Mouse (Mus musculus) adrenal gland, postnatal 14 days (tissue): ENCODE results near the gene Gm572. TPM values are rescaled to one million over a fixed set of nuclear protein-coding genes. Genes with fewer than 3 reads are reported as not detected.

Experiments used
- DNase-seq: peaks from one replicate; pipeline ENCODE4 v3.0.0; 2021; ENCODE audit warnings: mixed read lengths
- long read RNA-seq, 2 experiments: library from polyadenylated mRNA; stranded (forward); transcript quantifications; one replicate each; pipeline ENCODE4 v2.0.0; 2021
- total RNA-seq: library from RNA; stranded (reverse); gene quantifications from 2 replicates; pipeline ENCODE4 v1.2.3, GENCODE M21; 2021

Gene Gm572
- total RNA-seq: not detected in 2 replicates
- long read RNA-seq, experiment 1: 0 reads
- long read RNA-seq, experiment 2: 0 reads

DNA sequence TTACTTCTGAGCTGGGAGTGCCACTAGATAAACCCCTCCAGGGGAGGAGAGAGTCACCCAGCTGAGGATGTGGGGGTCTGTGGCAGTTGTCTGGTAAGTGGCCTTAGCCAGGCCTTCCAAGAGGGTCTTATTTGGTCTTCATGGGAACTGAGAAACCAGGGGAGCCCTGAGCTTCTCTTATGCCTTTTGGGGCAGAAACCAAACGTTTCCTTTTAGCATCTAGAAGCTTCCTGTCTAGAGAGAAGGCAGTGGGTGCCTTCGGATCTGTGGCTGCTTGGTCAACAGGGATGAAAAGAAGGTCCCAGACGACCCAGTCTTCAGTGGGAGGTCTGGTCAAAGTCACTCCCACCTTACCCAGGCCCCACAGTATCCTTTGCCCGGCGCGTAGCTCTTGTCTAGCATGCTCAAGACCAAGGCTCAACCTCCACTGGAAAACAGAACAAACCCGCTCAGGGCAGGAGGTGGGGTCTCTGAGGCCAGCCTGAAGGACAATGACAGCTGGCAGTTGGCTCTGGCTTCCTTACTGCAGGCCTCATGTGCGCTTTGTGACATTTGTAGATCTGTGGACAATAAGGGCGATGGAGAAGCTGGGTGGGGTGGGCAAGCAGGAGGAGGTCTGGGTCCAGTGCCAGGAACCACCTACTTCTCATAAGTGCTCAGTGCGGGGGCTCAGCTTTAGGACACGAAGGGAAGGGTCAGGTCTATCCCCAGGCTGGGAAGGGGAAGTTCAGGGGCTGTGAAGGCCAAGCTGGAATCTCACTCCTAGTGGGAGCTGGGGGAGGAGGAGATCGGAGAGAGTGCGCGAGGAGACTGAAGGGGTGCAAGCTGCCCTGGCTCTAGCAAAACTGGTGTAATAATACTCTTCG is at the start of gene Gm572:
Gene Gm572 (plus strand): TSS at position 27 of the 866 bp plus-strand sequence.
- DNase-seq: peak; percentile 28

DNA sequence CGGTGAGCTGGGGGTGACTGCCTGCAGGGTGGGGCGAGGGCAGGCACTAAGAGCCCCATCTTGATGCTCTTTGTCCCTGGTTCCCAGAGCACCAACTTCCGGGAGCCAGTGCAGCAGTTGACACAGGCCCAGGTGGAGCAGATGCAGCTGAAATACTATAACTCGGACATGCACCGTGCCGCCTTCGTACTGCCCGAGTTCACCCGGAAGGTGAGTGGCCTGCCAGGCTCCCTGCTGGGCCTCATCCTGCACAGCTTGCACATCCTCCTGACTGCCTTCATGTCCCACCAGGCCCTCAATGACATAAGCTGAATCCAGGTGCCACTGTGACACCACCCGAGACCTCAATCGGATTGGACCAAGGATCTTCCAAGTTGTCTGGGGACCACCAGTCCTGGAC is 49.1 kb upstream of the Gm572 start:
- DNase-seq: no peak

DNA sequence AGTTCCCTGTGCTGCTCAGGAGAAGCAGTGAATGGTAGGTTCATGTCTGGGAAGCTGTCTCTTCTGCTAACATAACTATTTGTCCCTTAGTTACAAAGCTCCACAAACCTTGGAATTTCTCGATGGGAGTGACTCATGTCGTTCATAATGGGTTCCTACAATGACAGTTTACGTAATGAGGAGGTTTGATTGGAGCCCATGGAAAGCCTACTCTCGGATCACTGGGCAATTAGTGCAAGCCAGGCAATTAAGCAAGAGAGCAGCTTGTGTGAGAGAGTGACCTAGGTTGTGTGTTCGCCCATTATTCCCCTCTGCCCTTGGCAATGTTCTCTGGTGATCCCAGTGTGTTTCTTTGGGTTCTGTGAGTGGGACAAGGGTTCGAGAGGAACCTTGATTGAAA is 47.2 kb upstream of the Gm572 start:
- DNase-seq: no peak

DNA sequence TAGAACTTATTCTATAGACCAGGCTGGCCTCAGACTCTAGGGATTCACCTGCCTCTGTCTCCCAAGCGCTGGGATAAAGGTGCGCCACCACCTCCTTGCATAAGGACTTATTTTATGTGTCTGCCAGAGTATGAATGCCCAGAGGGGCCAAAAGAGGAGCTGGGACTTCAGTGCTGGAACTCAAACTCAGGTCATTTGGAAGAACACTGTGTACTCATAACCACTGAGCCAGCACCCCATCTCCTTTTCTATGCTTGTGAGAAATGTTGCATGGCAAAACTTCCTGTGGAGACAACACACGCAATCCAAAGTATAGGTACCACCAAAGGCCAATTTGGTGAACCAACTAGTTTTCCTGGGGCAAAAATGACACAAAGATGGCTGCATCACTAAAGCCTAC is 46.4 kb upstream of the Gm572 start:
- DNase-seq: no peak

DNA sequence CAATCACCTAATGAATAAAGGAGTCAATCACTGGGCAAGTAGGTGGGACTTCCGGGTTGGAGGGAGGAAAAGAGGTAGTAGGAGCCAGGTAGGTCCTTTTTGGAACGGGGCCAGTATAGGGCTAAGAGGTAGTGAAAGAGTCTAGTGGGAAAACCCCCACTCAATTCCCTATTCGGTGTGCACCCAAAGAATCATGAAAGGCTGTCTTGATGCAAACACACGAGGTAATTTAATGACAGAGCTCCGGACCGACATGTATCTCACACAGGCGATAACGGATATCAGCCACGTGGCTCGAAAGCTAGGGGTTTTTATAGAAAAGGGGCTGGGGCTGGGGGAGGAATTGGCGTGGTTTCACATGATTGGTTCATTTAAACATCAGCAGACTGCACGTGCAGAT is 44.3 kb upstream of the Gm572 start:
- no peak for DNase-seq

DNA sequence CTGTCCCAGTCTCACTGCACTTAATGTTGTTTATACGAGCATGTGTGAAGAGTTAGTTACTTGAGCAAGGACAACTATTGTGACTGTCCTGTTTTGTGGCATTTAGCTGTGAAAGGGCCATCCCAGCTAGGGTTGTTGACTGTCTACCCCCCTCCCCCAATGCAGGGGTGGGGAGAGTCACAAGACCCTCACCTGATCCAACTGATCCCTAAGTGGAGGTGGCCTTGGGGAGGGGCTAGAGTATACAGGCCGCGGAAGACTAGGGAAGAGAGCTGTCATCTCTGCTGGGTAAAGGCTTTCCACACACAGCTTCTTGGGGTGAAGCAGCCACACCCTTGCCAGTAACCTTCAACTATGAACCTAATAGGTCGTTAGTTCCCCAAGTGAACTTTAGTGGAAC is 42.8 kb upstream of the Gm572 start:
- DNase-seq: no peak

DNA sequence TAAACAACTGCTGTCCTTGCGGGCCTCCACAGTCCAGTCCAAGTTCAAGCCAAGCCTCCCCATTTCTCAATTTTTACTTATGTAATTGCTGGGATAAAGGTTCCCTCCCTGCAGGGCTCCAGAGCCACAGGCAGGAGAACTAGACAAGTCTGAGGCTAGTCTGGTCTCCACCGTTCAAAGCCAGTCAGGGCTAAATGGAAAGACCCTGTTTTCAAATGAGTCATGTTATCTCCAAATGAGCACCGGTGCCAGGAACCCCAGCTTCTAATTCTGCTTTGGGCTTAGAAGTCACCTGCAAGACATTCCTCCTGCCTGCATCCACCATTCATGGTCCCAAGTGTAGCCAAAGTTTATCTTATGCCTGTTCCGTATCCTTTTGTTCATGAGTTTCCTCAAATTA is 41.2 kb upstream of the Gm572 start:
- DNase-seq: no peak

DNA sequence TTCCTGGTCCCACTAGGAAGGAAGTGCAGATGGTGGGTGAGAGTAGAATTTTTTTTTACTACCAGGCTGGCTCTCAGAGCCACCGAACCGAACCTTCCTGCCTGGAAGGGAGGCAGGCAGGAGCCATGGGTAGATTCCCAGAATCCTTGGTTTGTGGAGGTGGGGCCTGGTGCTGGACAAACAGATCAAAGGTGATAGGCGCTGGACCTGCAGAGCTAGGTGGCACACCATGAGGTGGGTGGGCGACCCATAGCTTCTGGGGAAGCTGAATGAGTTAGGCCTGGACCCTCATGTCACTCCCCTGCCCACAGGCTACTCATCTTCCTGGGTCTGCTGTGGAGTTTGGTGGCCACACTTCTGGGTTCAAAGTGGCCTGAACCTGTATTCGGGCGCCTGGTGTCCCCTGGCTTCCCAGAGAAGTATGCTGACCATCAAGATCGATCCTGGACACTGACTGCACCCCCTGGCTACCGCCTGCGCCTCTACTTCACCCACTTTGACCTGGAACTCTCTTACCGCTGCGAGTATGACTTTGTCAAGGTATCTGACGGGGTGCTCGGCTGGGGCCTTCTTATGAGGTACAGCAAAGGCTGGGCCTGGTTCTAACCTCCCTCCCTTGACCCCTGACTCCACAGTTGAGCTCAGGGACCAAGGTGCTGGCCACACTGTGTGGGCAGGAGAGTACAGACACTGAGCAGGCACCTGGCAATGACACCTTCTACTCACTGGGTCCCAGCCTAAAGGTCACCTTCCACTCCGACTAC is 40.6 kb upstream of the Gm572 start, which contains the start of gene Masp2:
Gene Masp2 (plus strand): TSS at position 198 of the 764 bp plus-strand sequence.
- DNase-seq: no peak

DNA sequence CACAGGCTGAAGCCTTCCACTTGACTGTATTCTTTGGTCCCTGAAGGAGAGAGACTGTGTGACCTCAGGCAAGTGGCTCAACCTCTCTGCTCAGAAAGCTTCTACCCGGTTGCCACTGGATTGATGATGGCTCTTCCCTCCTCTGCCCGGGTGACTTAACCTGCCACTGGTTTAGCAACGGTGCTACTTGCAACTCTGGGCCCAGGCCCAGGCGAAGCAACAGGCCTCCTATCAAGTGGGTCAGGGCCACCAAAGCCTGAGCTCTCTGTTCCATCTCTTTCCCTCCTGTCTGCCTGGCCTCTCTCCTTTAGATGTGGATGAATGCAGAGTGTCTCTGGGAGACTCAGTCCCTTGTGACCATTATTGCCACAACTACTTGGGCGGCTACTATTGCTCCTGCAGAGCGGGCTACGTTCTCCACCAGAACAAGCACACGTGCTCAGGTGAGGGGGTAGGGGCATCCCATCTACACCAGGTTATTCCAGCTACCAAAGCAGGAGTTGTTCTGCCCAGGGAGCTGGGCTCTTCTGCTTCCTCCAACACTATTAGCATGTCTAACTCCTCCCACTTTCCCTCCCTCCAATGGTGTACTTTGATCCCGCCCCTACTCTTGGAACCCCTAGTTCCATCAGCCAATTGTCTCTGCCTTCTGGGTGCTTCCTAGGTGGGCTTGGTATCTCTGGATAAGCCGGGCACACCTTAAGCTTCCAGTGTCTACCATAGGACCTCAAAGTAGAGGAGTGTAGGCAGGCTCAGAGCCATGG is 39.6 kb upstream of the Gm572 start:
- peak; percentile 60 for DNase-seq

DNA sequence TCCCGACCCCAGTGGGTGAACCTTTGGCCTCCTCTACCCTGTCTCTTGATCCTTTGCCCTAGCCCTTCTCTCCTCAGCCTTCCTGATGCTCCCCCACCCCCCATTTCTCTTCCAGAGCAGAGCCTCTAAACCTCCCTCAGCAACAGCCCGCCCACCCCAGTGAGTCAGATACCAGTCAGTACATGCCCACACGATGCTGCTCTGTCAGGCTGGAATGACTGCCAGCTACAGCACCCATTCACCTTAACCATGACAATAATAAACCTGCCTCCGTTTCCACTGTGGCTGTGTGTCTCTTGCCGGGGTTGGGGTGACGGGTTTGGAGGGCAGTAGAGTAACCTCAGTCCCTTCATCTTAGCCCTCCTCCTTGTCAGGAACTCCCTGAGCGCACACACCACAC is 39.0 kb upstream of the Gm572 start:
- DNase-seq: peak; percentile 49

DNA sequence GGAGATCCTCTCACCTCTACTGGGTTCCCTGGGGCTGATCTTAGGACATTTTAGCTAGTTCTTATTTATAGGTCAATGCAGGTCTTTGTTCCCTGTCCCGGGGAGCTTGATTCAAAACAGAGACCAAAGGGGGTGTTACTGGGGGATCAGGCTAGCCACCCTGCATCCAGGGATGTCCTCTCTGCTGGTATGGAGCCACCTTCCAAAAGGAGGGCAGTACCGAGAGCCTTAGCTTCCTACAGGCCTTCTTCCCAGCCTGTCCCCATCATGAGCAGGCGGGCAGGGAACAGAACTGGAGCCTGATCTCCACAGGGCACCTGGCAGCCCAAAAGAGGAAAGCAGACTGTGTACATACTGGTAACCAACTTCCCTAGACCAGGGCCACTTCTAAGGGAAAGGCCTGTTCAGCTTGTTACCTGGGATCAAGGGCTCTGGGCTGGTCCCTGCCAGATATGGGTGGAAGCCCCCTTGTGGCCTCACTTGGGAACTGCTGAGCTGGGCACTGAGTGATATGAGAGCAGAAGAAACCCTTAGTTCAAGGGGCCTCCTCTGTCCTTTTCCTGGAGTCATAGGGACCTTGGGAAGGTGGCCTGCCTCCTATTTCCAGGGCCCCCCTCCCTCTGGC is 38.5 kb upstream of the Gm572 start:
- peak; percentile 83 for DNase-seq

DNA sequence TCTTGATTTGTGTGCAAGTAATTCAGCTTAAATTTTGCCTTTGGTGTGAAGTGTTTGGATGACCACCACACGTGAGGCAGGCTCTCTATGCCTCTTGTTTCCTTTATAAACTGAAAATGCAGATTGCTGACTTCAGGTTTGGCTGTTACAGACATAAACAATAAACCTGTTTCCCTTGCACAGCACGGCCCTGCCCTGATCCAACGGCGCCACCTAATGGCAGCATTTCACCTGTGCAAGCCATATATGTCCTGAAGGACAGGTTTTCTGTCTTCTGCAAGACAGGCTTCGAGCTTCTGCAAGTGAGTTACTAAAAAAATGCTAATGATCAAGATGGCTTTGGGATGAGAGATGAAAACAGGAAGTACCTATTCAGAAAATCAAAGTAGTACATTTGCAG is 35.4 kb upstream of the Gm572 start:
- peak; percentile 91 for DNase-seq

DNA sequence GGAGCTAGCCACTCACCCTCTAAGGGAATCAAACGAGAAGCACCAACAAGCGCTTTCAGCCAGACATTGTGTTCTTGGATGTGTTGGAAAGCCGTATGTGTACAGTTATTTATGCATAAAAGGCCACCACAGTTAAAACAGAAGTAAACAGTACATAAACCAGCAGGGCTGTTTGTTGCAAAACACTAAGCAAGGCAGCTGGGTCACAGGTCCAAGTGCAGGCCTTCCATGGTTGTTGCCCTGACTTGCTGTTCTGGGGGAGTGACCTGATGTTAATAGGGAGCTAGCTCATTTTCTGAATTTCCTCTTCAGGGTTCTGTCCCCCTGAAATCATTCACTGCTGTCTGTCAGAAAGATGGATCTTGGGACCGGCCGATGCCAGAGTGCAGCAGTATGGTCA is 33.3 kb upstream of the Gm572 start:
- no peak for DNase-seq

DNA sequence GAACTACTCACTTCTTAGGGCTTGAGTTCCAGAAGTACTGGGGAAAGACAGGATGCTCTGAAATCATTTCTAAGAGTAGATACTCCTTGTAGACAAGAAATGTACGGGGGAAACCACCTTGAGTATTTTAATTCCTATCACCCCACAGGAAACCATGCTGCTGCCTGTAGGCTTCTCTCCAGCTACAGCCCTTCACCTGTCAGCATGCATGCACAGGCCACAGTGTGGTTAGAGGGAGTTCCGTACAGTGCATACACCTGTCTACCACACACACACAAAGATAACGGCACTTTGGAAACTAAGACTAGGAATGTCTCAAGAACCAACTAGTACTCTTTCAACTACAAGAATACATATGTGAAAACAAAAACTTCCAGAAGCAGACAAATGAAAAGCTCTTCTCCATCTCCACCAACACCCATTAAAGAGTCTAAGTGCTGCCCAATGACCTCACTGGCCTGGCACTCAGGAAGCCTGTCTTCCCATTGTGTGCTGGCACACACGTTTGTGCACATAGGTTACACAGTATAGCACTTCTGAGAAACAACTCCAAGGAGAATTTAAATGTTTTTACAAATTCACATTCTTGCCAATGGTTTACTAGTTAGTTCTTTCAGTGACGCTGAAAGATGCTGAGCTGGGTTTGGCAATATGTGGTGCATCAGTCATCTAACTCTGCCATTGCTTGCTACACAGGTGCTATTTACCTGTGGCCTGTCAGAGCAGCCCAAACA is 32.3 kb upstream of the Gm572 start:
- DNase-seq: no peak

DNA sequence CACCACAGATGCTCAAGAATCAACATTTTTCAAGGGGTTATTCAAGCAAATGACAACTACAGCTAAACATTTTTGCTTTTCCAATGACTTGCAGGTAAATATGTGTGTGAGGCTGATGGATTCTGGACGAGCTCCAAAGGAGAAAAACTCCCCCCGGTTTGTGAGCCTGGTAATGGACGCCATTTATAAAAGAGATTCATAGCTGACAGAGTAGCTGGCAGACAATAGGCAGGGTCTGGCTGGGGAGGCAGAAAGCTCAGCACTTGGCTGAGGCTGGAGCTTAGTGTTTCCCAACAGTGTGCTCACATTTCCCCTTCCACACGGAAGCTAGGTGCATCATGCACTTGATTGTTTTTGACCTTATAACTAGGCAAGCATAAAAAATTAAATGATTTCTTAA is 30.6 kb upstream of the Gm572 start:
- no peak for DNase-seq

DNA sequence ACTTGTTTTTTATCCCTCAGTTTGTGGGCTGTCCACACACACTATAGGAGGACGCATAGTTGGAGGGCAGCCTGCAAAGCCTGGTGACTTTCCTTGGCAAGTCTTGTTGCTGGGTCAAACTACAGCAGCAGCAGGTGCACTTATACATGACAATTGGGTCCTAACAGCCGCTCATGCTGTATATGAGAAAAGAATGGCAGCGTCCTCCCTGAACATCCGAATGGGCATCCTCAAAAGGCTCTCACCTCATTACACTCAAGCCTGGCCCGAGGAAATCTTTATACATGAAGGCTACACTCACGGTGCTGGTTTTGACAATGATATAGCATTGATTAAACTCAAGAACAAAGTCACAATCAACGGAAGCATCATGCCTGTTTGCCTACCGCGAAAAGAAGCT is 29.4 kb upstream of the Gm572 start:
- DNase-seq: no peak

DNA sequence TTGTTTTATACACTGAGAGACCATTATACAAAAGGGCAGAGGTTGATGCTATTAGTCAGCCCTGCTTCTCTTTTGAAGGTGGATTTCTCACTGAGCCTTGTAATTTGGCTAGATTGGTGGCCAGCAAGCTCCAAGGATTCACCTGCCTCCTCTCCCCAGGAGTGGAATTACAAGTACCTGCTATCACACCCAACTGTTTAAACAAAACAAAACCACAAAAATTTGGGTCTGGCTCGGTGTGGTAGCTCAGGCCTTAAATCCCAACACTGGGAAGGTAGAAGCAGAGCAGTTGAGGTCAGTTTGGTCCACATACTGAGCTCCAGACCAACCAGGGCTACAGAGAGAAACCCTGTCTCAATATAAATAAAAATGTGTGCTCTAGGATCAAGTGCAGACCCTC is 23.3 kb upstream of the Gm572 start:
- no peak for DNase-seq

DNA sequence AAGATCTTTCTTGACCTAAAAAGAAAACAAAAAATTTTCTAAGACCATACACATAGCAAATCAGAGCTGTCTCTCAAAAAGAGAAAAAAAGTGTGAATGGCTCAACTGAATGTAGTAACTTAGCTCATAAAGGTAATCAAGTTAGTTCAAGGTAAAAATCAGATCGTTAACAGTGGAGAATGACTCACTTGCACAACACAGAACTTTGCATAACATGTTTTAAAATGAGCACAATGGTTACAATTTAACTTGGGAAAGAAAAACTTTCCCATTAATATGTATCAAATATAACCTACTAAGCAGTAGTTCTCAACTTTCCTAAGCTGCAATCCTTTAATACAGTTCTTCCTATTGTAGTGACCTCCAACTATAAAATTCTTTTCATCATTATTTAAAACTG is 22.4 kb upstream of the Gm572 start:
- no peak for DNase-seq

DNA sequence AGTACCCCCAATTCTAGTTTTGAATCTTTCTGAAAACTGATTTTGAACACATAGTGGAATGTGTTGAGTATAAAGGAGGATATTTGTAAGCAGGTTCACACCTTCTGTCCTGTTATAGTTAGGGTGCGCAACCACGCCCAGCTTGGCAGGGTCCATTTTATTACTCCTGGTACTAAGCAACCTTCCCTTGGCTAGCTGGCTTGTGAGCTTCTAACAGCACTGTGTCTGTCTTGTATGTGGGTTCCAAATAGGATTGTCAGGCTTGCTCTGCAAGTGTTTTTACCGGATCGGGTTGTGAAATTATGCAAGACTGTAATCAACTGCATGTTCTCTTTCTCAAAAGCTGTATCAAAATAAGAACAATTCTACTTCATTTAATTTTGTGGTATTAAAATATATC is 20.6 kb upstream of the Gm572 start:
- DNase-seq: no peak

DNA sequence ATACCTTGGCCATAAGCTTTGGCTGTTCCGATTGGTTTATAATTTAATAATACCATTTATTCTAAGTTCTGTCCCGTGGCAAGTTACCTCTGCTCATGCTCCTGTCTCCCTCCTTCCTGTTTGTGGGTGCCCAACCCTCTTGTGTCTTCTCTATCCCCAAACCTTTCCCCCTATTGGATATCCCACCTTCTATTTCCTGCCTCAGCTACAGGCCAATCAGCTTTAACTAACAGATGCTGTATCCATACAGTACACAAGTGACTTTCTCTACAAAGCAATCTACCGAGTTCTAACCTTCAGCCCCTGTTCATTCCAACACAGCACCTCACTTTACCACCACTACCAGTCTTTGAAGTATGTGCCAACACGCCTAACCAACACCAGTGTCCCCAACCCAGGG is 19.5 kb upstream of the Gm572 start:
- DNase-seq: no peak

DNA sequence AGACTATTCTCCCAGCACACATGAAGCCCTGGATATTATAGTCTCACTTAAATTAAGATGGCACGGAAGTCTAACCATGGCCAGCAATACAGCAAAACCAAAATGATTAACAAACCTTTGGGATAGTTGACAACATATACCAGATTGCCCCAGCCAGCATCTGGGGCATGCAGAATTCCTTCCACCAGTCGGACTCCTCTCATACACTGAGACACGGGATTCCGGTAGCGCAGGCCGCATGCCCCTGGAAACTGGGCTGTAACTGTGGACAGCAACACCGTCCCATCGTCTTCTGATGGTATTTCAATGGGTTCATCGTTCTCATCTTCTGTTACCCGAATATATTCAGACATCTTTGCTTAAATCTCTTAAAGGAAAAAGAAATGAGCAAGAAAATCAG is 18.1 kb upstream of the Gm572 start:
- no peak for DNase-seq
